Mouse (Mus musculus) liver, embryonic 11.5 days (tissue): ENCODE measurements around the gene D130043K22Rik. TPM values are rescaled to one million over a fixed set of nuclear protein-coding genes. Genes with fewer than 3 reads are reported as not detected.

ENCODE experiments used
- ATAC-seq: fragments of 200-750 bp; cut with Nextera tagmentation; replicated peaks from 2 replicates; pipeline ENCODE4 v1.8.0; 2017; ENCODE audit warnings: moderate number of reproducible peaks, mild to moderate bottlenecking, moderate TSS enrichment, moderate library complexity; ENCODE audit not compliant: low FRiP score
- DNase-seq: peaks from one replicate; pipeline ENCODE4 v3.0.0-alpha.2; 2017; ENCODE audit warnings: low spot score
- H3K27ac ChIP-seq: fragments of 300-500 bp; sonication (generic); 2 replicates; pipeline ENCODE4 v1.5.1; 2014; ENCODE audit warnings: mild to moderate bottlenecking, low read depth, low read length, control low read depth
- H3K27me3 ChIP-seq: fragments of 300-500 bp; sonication (generic); replicated peaks from 2 replicates; pipeline ENCODE4 v1.6.1; 2014; ENCODE audit warnings: low read length, mixed read lengths; ENCODE audit not compliant: control insufficient read depth, insufficient read depth
- H3K36me3 ChIP-seq: fragments of 300-500 bp; sonication (generic); 2 replicates; pipeline ENCODE4 v1.6.1; 2014; ENCODE audit warnings: mild to moderate bottlenecking, low read length, moderate library complexity, mixed read lengths; ENCODE audit not compliant: control insufficient read depth, insufficient read depth
- H3K4me1 ChIP-seq: fragments of 300-500 bp; sonication (generic); replicated peaks from 2 replicates; pipeline ENCODE4 v1.6.1; 2014; ENCODE audit warnings: low read length, mixed read lengths; ENCODE audit not compliant: control insufficient read depth, insufficient read depth
- H3K4me2 ChIP-seq: fragments of 300-500 bp; sonication (generic); 2 replicates; pipeline ENCODE4 v1.6.1; 2014; ENCODE audit warnings: mild to moderate bottlenecking, control low read depth, moderate library complexity
- H3K4me3 ChIP-seq: fragments of 300-500 bp; sonication (generic); 2 replicates; pipeline ENCODE4 v1.5.1; 2014; ENCODE audit warnings: low read depth, low read length, control low read depth
- H3K9ac ChIP-seq: fragments of 300-500 bp; sonication (generic); 2 replicates; pipeline ENCODE4 v1.6.1; 2014; ENCODE audit warnings: low read depth, low read length, control low read depth
- H3K9me3 ChIP-seq: fragments of 300-500 bp; sonication (generic); 2 replicates; pipeline ENCODE4 v1.6.1; 2016; ENCODE audit warnings: low read length, inconsistent platforms, mixed read lengths; ENCODE audit not compliant: control insufficient read depth
- WGBS: fragments of 180-500 bp; shearing (Covaris S2); extraction: QIAGEN DNeasy Blood & Tissue Kit; methylation state at CpG from one replicate; pipeline ENCODE4 v1.1.7; 2014; 5-methylcytosine and 5-hydroxymethylcytosine counted together
- polyA plus RNA-seq: library from polyadenylated mRNA; unstranded; fragments of >200 nt; fragmentation: Nextera tagmentation; extraction: Ambion mirVana; gene quantifications from 2 replicates; pipeline ENCODE4 v1.2.1, GENCODE M21; 2014

The D130043K22Rik gene
- polyA plus RNA-seq, 1 experiment from 2014 or later: not detected

- DNase-seq (no peak), ATAC-seq (no peak)
- WGBS: 33% methylated on average over 2 of the region's 2 CpGs
- H3K4me2 ChIP-seq: peak overlapping the region; percentile 96
- H3K9me3 ChIP-seq: no peaks in the 10 kb centered on the region
- H3K9ac ChIP-seq: peak overlapping the region; percentile 99
- H3K4me3 ChIP-seq: peak overlapping the region; percentile 95
- peaks cover 15% of the 10 kb centered on the region for H3K36me3 ChIP-seq
- peaks cover 15% of the 10 kb centered on the region for H3K4me1 ChIP-seq
- no peaks in the 10 kb centered on the region for H3K27me3 ChIP-seq
- H3K27ac ChIP-seq: no peak overlapping the region
Observed at GRCm38 (mm10) chr13:24803196-24803595, 41.7 kb upstream of the D130043K22Rik start.

DNA sequence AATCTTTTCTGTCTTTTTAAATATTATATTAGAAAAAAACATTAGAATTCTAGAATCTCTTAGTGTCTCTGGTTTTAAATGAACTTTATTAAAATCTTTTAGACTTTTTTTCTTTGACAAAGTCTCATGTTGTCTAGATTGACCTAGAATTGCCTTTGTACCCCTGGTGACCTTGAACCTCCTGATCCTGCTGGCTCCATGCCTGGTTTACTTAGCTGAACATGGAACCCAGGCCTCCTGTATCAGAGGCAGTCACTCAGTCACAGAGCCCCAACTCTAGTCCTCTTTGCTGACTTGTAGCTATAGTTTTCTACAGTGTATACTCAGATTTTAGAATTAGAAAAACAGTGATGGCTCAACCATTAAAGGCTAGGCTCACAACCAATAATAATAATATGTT lies 38.9 kb upstream of the D130043K22Rik start:
- no peak overlapping the region for H3K4me2 ChIP-seq
- H3K9me3 ChIP-seq: no peaks in the 10 kb centered on the region
- DNase-seq (no peak), ATAC-seq (no peak)
- H3K27me3 ChIP-seq: no peaks in the 10 kb centered on the region
- H3K4me3 ChIP-seq: no peak overlapping the region
- H3K9ac ChIP-seq: no peak overlapping the region
- no peak overlapping the region for H3K27ac ChIP-seq
- H3K4me1 ChIP-seq: peaks cover 11% of the 10 kb centered on the region
- H3K36me3 ChIP-seq: peaks cover 33% of the 10 kb centered on the region

- Histone ChIP-seq H3K27me3 (no peaks in the 10 kb centered on the region), H3K4me3 (no peak overlapping the region), H3K36me3 (peaks cover 38% of the 10 kb centered on the region), H3K9ac (no peak overlapping the region), H3K4me1 (no peaks in the 10 kb centered on the region), H3K4me2 (no peak overlapping the region), H3K27ac (no peak overlapping the region), H3K9me3 (no peaks in the 10 kb centered on the region)
- DNase-seq: no peak
- no peak for ATAC-seq
- 94% methylated on average over 2 of the region's 2 CpGs for WGBS
Observed at GRCm38 (mm10) chr13:24812521-24812920, 32.4 kb upstream of the D130043K22Rik start.

- no peaks in the 10 kb centered on the region for H3K4me1 ChIP-seq
- H3K4me3 ChIP-seq: no peak overlapping the region
- peaks cover 30% of the 10 kb centered on the region for H3K36me3 ChIP-seq
Observed at GRCm38 (mm10) chr13:24814616-24815015, 30.3 kb upstream of the D130043K22Rik start.

DNA sequence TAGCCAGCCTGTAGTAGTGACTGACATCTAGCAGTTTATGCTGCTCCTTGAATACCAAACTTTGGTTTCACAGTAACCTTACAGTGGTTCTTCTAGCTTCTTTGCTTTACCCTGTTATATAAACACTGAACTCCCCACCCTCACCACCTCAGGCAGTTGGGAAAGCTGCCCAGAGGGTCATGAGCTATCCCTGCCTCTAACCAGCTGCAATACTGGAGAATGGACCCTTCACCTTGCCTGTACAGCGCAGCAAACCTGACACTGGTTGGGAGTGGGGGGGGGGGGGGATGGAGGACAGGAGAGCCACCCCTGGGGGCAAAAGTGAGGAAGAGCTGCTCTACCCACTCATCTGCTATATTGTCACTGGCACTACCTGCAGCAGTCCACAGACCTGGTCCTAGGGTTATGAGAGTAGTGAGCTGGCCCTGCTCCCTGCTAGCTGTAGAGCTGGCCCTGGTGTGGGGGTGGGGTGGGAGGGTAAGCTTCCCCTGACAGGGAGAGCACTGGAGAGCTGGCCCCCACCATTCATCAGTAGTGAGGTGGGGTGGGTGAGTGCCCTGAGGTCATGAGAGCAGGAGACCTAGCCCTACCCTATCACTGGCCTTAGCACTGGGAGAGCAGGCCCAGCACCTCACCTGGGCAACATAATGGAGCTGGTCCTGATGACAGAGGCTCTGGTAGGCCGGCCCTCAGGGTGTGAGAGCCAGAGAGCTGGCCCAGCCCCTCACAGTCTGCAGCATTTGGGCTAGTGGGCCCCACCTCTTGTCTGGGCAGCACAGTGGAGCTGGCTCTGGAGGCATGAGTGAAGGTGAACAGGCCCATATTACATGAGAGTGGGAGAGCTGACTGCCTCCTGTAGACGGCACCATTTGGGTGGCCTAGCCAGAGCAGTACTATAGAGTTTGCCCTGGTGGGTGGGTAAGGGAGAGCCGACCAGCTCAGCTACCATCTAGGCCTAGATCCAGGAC lies 28.5 kb upstream of the D130043K22Rik start:
- 63% methylated on average over 4 of the region's 4 CpGs for WGBS
- no peak overlapping the region for H3K4me2 ChIP-seq
- H3K9me3 ChIP-seq: no peaks in the 10 kb centered on the region
- H3K4me3 ChIP-seq: no peak overlapping the region
- H3K27me3 ChIP-seq: no peaks in the 10 kb centered on the region
- ATAC-seq: peak; percentile 69
- no peak overlapping the region for H3K27ac ChIP-seq
- H3K9ac ChIP-seq: no peak overlapping the region
- H3K4me1 ChIP-seq: no peaks in the 10 kb centered on the region
- peaks cover 18% of the 10 kb centered on the region for H3K36me3 ChIP-seq
- no peak for DNase-seq

More at GRCm38 (mm10) chr13:24814616-24815015, 30.3 kb upstream of the D130043K22Rik start:
- Histone ChIP-seq H3K4me2 (no peak overlapping the region), H3K9ac (no peak overlapping the region), H3K9me3 (no peaks in the 10 kb centered on the region), H3K27me3 (no peaks in the 10 kb centered on the region), H3K27ac (no peak overlapping the region)
- ATAC-seq (no peak), DNase-seq (no peak)
- WGBS: 88% methylated on average over 1 of the region's 1 CpGs

DNA sequence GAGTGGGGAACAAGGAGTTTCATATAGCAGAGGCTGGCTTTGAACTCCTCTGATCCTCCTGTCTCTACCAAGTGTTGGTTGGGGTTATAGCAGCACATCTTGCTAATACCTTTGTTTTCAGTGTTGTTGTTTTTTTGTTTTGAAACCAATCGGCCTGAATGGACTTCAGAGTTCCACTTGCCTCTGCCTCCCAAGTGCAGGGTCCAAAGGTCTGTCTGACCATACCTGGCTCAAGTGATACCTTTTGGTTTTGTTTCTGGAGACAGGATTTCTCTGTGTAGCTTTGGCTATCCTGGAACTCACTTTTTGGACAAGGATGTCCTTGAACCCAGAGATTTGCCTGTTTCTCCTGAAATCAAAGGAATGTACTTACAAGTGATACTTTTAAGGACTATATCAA lies 25.0 kb upstream of the D130043K22Rik start:
- H3K4me3 ChIP-seq: no peak overlapping the region
- H3K9me3 ChIP-seq: no peaks in the 10 kb centered on the region
- DNase-seq (no peak), ATAC-seq (no peak)
- H3K27me3 ChIP-seq: no peaks in the 10 kb centered on the region
- H3K4me1 ChIP-seq: no peaks in the 10 kb centered on the region
- H3K27ac ChIP-seq: no peak overlapping the region
- H3K4me2 ChIP-seq: no peak overlapping the region
- no peaks in the 10 kb centered on the region for H3K36me3 ChIP-seq
- no peak overlapping the region for H3K9ac ChIP-seq
- WGBS: 83% methylated on average over 1 of the region's 1 CpGs

- Histone ChIP-seq H3K4me3 (no peak overlapping the region), H3K9ac (no peak overlapping the region), H3K4me1 (no peaks in the 10 kb centered on the region), H3K4me2 (no peak overlapping the region), H3K27ac (no peak overlapping the region), H3K9me3 (no peaks in the 10 kb centered on the region), H3K36me3 (no peaks in the 10 kb centered on the region), H3K27me3 (no peaks in the 10 kb centered on the region)
- DNase-seq (no peak), ATAC-seq (no peak)
- WGBS: 86% methylated on average over 16 of the region's 16 CpGs
Observed at GRCm38 (mm10) chr13:24822663-24823343, 22.1 kb upstream of the D130043K22Rik start.

- H3K4me3 ChIP-seq: no peak overlapping the region
- no peak overlapping the region for H3K9ac ChIP-seq
- 92% methylated on average over 4 of the region's 4 CpGs for WGBS
- H3K9me3 ChIP-seq: no peaks in the 10 kb centered on the region
- no peak for DNase-seq
- H3K27ac ChIP-seq: no peak overlapping the region
- no peaks in the 10 kb centered on the region for H3K4me1 ChIP-seq
- no peak overlapping the region for H3K4me2 ChIP-seq
- no peak for ATAC-seq
- H3K36me3 ChIP-seq: no peaks in the 10 kb centered on the region
- H3K27me3 ChIP-seq: no peaks in the 10 kb centered on the region
Observed at GRCm38 (mm10) chr13:24824647-24825046, 20.3 kb upstream of the D130043K22Rik start.
